Mouse (Mus musculus) left cerebral cortex, adult 8-10 months (tissue): Measurements from ENCODE around the gene Neu2. TPM values are rescaled to one million over a fixed set of nuclear protein-coding genes. Genes with fewer than 3 reads are reported as not detected.

Source experiments
- DNase-seq, 2 experiments: peaks; one replicate each; pipeline ENCODE4 v3.0.0; 2022; ENCODE audit warnings: low spot score in 2 of 2
- total RNA-seq, 4 experiments: library from RNA; stranded (reverse); gene quantifications; 2 replicates each; pipeline ENCODE4 v1.2.4; 2022

Neu2 gene
- total RNA-seq, 4 experiments from 2014 or later, result 6.7 to 8.0 (median 7.6) TPM

DNA sequence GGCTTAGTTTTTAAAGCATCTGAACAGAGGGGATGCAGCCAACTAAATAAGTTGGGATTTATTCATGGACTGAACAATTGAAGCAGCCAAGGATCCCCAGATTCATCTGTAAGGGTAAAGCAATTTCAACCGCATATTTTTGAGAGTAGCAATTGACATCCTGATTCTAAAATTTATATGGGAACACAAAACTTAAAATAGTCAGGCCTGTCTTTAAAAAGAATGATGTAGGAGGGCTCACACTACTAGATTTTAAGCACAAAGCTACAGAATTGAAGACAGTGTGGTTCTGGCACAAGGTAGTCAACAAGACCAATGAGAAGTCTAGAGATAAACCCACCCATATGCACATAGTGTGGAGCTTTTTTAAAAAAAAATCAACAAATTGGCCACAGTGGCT is 27.3 kb downstream of the Neu2 start:
- no peak for DNase-seq

DNA sequence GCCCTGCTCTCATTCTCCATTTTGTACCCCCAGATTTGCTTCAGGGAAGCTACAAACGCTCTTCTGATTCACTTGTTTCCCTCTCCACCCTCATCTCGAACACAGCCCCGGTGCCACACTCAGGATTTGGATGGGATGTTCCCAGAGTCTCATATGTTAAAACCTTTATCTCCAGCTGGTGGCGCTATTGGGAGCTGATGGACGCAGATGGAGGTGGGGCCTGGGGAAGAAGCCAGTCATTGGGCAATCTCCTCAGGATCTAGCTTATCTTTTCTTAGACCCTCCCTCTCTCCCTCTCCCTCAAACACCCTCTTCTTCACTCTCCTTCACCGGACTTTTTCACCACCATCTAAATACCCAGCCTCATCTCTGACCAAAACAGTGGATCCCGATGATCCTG is 31.9 kb downstream of the Neu2 start:
- no peak for DNase-seq

DNA sequence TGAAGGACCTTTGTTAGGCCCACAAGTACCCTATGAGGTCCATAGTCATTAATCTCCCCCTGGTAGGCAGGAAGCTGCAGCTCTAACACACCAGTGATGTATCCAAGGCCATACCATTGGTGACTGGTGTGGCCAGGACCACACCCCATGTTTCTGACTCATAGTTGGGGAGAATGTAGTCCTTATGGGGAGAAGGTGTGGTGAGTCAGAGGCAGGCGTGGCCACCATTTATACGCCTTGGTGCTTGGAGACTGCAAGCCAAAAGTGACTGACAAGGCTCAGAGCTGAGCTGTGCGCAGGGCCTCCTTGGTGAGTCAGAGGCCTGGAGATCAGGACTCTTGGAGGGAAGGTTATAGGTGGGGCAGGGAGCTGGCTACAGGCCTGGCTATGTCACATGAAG is 41.3 kb downstream of the Neu2 start:
- no peak for DNase-seq

DNA sequence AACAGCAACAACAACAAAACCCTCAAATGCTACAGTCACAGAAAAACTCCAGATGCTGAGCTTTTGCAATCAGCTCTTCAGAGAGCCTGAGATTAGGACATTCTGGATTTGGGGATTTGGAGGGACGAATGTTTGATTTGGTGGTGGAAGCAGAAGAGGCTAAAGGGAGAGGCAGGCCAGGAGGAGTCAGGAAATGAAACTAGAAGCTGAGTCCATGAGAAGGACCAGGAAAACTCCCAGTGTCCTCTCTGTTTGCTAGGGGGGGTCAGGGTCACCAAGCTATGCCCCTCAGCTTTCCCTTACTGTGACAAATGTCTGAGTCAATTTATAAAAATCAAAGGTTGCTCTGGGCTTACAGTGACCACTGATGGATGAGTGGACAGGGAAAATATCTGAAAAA is 43.9 kb downstream of the Neu2 start:
- DNase-seq, result no peak

DNA sequence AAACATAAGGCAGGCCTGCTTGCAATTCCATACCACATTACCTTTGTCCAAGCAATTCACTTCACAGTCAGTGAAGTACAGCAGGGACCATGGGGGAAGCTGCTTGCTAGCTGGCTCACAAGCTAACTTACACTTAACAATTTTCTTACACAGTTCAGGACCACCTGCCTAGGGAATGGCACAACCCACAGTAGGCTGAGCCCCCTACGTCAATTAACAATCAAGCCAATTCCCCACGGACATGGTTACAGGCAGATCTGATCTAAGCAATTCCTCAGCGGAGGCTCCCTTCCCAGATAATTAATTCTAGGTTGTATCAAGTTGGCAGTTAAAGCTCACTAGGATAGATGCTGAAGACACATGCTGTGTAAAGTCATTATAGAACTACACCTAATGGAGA is 53.3 kb downstream of the Neu2 start:
- no peak for DNase-seq

DNA sequence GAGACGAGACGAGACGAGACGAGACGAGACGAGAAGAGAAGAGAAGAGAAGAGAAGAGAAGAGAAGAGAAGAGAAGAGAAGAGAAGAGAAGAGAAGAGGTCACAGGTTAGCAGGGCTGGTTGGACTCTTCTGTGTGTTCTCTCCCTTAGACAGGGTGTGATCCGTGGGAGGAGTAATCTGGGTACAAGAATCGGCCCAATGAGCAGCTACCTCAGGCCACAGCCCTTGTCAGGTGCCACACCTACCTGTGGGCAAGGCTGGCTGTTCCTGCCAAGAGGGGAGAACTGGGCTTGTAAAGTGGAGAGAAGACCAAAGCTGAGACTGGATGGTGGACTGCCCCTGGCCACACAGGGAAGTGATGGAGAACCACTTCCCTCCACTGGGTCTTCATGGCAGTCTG is 56.1 kb downstream of the Neu2 start:
- DNase-seq, result no peak

DNA sequence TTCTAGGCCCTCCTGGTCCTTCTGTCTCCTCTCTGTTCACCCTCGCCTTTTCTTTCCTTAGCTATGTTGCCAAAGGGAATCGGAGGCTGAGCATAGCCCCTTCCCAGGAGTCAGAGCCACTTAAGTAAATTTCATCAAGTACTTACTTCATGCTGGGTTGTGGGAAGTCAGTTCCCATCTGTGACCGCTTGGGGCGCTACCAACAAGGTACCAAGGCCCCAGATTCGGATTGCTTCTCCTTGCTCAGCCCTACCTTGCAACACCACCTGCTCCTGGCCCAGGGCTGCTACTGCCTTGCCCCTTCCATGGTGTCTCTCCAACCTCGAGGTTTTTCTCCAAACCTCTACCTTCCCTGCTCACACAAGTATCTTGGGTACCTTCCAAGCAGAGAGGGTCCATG is 58.7 kb downstream of the Neu2 start:
- DNase-seq, result no peak

DNA sequence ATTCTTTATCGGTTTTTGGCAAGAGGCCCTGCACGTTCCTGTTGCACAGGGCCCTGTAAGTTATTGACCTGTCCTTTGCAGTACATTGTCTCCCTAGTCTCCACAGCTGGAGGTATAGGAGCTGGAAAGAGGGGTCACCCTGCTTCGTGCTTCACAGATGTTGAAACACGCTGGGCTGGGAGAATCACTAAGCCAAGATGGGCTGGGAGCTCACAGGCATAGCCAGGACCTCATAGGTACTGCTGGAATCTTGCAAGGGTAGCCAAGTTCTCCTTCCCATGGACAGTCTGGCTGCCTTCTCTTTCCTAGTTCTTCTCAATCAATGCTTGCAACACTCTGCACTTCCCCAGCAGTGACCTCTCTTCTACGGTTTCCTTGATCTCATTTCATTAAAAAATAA is 63.6 kb downstream of the Neu2 start:
- no peak for DNase-seq

DNA sequence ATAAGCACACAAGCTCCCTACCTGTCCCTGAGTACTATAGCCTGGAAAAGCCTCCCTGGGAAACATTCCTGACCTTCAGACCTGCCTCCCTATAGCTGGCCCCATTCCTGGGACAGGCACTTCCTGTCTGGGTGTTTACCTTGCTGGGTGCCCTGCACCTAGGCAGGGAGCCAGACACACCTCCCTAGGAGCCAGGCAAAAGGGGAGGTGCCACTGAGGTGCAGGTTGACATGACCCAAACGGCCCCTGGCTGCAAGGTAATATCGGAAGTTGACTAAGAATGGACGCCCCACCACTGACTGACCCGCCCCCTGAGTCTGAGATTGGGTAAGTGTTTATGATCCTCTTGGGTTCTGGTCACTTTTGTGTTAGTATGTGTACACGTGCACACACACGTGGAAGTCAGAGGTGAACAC is 64.1 kb downstream of the Neu2 start, which contains the start of gene Ngef:
Gene Ngef (minus strand): TSS at position 71 of the 416 bp plus-strand sequence.
- no peak for DNase-seq

DNA sequence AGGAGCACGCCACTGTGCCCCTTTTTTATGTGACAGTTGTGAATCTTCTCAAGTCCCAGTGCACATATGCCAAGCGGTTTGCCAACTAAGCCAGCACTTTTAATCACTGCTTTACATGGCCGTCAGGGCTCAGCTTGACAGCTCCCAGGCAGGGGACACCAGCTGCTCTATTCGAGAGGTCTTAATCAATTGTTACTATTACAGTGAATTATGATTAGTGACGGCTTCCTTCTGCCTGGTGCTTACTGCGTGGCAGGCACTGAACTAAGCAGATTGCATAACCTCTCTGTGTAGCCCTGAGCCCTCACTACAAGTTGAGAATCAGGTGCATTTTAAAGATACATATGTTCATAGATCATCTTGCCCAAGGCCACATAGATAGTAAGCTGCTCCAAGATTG is 64.7 kb downstream of the Neu2 start:
- no peak for DNase-seq

DNA sequence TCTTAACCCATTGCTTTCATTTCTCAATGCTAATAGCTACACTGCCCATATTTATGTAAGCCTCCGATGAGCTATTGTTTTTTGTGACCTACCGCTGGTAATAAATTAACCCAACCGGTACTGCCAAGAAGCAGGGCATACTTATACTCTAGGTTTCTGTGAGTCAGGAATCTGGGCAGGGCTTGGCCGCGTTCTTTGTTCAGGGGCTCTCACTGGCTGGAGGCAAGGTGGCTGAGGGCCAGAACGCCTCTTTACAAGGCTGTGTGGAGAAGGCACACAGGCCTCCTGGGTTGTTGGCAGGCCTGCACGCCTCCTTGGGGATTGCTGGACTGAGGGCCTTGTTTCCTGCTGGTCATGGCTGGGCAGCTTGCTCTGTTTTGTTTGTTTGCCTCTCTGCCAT is 65.1 kb downstream of the Neu2 start:
- no peak for DNase-seq

DNA sequence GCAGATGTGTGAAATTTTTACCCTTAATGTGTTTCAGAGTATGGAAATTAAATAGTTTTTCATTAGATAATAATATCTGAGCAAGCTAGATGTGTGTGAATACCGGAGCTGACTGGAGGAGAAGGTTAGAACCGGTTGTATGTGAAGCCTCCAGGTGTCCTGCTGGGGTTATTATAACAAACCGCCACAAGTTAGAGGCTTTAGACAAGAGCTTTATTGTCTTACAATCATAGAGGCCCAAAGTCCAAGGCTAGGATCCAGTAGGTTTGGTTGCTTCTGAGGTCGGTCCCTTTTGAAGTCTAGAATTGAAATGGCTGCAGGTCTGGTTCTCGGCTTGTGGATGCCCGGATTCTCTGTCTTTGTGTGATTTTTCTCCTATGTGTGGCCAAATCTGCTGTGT is 69.3 kb downstream of the Neu2 start:
- DNase-seq, result no peak

DNA sequence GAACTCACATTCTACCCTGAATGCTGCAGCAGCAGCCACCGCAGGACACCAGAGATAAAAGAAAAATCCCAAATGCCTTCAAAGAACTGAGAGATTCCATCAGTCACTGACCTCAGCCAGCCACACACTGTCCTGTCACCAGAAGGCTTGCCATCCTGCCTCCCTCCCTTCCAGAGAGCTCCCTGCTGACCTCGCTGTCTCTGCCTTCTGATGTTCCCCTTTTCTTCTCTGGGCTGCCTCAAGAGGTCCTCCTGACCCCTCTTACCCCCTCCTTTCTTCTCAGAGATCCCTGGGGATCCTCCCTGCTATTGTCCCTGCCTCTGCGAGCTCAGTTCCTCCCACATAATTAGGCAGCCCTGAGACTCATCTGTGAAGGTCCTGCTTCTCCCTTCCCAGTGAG is 71.1 kb downstream of the Neu2 start:
- no peak for DNase-seq

DNA sequence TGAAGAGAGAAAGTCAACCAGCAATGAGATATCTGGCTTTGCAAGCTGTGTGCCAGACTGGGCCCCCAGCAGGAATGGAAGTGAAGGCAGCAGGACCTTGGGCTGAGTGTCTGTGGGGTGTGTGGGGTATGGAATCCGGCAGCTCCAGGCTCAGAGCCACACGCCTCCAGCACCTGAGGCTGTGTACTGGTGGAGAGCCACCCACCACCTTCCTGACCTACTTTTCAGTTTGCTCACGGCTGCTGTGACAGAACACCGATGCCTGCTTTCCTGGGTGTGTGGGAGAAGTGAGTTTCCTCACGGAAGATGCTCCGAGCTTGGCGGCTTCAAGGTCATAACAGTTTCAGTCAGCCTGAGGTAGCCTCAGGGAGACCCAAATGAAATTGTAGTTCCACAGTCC is 79.5 kb downstream of the Neu2 start:
- peak in 1 of 2 experiments; percentile 86 for DNase-seq

DNA sequence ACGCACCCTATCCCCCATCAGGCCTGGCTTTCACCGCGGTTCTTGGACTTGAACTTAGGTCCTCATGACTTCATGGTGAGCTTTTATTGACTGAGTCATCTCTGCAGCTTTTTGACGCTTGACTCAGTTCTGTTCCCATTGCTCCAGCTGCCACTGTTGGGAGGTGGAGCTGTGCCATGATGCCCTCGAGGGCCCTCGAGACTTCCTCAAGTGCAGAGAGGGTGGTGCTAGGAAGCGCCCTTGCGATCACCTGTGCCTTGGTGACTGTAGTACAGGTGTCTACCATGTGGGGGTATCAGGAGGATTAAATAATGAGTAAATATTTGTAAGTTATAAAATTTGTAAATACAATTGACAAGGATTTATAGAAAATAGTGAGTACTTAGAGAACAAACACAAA is 80.3 kb downstream of the Neu2 start:
- DNase-seq, result no peak

DNA sequence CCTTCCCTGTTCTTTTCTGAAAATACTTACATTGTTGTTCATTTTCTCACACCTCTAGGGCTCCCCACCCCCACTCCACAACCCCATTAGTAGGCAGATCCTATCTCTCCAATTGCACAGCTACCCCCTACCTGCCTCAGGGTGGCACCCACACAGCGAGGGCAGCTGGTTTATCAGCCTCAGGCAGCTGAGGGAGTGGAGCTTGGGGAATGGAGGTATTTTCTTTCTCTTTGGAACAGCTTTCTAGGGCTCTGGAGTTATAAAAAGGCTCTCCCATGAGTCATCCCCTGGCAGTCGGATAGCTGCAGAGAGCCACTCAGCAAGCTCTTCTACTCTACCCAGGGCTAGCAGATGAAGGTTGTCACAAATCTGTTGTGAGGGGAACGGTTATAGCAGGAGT is 84.6 kb downstream of the Neu2 start:
- peak in 1 of 2 experiments; percentile 77 for DNase-seq

DNA sequence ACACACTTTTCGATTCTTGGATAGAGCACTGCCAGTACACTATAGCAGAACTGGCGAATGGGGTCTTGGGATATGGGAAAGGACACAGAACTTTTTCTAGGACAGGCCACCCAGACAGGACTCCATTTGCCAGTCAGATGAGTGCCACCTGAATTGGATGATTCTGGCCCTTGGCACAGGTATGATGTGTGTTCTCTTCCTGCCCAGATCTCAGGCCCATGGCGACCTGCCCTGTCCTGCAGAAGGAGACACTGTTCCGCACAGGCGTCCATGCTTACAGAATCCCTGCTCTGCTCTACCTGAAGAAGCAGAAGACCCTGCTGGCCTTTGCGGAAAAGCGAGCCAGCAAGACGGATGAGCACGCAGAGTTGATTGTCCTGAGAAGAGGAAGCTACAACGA is 85.0 kb downstream of the Neu2 start:
- DNase-seq, result no peak

DNA sequence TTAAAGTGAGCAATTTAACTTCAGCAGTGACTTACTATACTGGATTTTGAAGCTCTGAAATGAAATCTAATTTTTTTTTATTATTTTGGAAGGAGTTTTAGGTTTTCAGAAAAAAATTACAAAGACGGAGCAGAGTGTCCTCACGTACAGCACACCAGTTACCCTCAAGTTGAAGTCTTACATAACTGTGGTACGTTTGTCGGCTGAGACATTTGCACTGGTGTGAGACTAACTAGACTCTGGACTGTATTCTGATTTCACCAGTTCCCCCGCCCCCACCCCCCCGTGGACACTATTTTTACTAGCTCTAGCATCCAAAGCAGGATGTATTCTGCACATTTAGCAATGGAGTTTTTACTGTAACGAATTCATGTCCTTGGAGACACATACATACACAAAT is 90.8 kb downstream of the Neu2 start:
- DNase-seq, result no peak

DNA sequence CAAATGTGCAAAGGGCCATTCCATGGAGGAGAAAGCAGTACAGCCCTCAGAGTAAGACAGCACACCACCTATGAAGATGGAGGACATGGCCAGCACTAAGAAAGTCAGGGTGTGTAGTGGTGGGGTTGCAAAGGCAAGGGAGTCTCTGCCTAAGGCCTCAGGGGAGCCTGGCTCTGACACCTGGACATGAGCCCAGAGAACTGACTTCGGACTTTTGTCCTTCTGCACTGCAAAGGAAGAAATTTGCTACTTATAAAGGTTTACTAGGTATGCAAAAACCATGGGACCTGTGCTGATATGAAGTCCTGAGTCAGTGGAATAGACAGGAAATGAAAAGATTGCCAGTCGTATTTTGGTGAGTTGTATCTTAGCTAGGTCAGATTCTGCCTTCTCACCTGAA is 92.1 kb downstream of the Neu2 start:
- DNase-seq, result no peak

DNA sequence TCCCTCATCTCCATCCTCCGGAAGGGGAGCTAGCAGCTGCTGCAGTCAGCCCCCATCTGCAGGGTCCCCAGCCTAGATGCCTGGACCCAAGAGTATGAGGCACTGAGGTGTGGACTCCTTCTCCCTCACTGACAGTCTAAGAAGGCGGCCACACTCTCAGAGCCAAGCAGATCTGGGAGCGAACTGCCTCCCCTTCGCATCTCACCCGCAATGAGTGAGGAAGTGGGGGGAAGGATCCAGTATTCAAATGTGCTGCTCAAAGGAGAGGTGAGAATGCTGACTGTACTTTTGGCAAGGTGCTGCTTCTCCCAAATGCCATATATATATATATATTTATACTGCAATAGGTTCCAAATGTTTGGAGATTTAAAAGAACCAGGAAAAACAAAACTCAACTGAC is 93.7 kb downstream of the Neu2 start:
- peak in 1 of 2 experiments; percentile 79 for DNase-seq

DNA sequence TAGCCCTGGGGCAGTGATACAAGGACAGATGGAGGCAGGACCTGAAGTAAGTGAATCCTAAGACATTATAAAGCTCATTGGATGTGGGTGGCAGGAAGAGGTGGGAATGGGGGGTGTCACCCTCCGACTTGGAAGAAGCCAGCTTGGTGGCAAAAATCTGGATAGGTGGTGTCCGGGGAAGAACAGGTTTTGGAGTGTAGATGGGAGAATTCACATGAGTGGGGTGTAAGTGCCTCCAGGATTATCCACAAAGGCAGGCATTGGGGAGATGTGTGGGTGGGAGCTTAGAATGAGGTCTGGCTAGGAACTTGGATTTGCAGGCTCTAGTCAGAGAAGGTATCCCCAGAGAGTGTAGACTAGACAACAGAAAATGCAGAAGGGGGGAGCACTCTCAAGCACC is 95.6 kb downstream of the Neu2 start:
- peak in 1 of 2 experiments; percentile 77 for DNase-seq

DNA sequence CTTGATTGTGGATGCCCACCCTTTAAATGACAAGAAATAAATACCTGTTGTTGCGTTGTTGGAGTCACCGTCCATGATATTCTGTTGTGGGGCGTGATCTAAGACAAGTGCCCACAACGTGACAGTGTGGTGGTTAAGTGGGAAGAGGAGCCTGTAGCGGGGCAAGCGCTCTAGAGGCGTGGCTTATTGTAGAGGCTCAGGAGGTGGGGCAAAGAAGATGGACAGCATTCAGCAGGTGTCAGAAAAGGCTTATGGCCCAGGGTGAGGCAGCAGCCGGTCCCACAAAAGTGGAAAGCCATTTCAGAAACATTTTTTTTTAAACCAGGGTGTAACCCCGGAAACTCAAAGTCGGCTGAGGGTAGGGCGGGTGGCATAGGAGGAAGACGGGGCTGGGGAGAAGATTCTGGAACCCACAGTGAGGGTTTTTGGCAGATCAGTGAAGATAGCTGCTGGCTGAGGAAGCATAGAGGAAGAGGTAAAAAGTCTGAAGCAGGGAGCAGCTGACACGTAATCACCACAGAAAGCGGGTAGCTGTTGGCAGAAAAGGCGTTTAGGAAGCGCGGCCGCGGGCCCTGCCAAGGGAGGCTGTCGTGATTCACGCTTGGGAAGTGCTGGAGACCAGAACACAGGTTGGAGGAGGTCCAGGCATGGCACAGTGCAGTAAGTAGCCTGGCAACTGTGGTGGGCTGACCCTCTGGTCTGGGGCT is 97.8 kb downstream of the Neu2 start:
- peak; percentile 67 to 87 for DNase-seq

DNA sequence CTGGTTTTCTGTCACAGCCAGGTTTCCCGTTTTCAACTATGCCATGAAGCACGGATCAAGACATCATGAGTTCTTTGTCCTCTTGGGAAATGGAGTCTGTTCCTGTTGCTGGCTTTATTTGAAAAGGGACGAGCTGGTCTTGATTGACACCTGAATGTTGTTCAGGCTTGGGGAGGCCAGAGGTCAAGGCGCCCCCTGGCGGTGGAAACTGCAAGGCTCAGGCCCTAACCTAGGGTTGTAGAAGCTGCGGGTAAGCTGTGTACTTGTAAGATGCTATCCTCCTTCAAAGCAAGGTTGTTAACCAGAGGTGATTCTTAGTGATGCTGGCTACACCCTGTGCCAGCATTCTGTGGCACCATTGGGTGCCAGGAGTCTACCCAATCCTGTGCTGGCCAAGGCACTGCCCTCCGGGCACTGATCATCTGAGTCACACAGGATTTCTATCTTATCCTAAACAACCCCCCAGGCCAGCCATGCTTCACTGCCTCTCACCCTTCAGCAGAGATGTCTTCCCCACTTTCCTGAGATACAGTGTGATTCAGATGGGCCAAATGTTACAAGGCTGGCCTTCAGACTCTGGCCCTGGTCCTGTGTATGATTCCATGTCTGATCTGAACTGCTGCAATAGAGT is 98.8 kb downstream of the Neu2 start:
- peak in 1 of 2 experiments; percentile 48 for DNase-seq
